Comparison of ENCODE assay signal across 23 mouse cellular contexts in genomic region chr6:147753828-147754227, GRCm38 (mm10).
"Had no signal": no experiment of that assay in that cellular context is flagged by ENCODE, and none has a peak within 500 bp of the region (broad histone marks: within the 10 kb centered on the region; RNA-seq: fewer than 3 reads in every experiment).

No protein-coding gene starts in this region.

- H3K9me3 ChIP-seq: heart, embryonic 10.5 days; heart, embryonic 12.5 days; hindbrain, embryonic 10.5 days; hindbrain, embryonic 12.5 days; intestine, embryonic 15.5 days; liver, embryonic 13.5 days; liver, embryonic 15.5 days had no signal

- H3K36me3 ChIP-seq: heart, embryonic 10.5 days; heart, embryonic 12.5 days; hindbrain, embryonic 10.5 days; hindbrain, embryonic 12.5 days; intestine, embryonic 15.5 days; liver, embryonic 13.5 days; liver, embryonic 15.5 days had no signal

- H3K27me3 ChIP-seq: heart, embryonic 12.5 days; hindbrain, embryonic 12.5 days; intestine, embryonic 15.5 days; liver, embryonic 13.5 days; liver, embryonic 15.5 days had no signal

- ATAC-seq: forebrain, embryonic 16.5 days; hindbrain, embryonic 16.5 days; inflammation-experienced regulatory T-cells, adult 6 months; intestine, embryonic 15.5 days; intestine, postnatal 0 days; liver, postnatal 0 days had no signal

- H3K9ac ChIP-seq: heart, embryonic 12.5 days; hindbrain, embryonic 12.5 days; hindbrain, embryonic 14.5 days; intestine, embryonic 15.5 days; liver, embryonic 13.5 days; liver, embryonic 15.5 days; liver, postnatal 0 days had no signal

- H3K4me3 ChIP-seq: gastrocnemius, adult 2 months; heart, embryonic 10.5 days; heart, embryonic 12.5 days; hindbrain, embryonic 10.5 days; hindbrain, embryonic 12.5 days; intestine, embryonic 15.5 days; layer of hippocampus, adult 2 months; left cerebral cortex, adult 2 months; liver, embryonic 13.5 days; liver, embryonic 15.5 days had no signal

- H3K4me1 ChIP-seq: hindbrain, embryonic 10.5 days; hindbrain, embryonic 12.5 days; intestine, embryonic 15.5 days; liver, embryonic 13.5 days; liver, embryonic 15.5 days had no signal

- DNase-seq: gastrocnemius, adult 2 months; gastrocnemius, postnatal 10 days; gastrocnemius, postnatal 25 days; heart, postnatal 10 days; heart, postnatal 4 days; kidney, postnatal 25 days; liver; liver, embryonic 13.5 days; liver, postnatal 0 days had no signal

- H3K27ac ChIP-seq: gastrocnemius, adult 2 months; heart, embryonic 10.5 days; hindbrain, embryonic 10.5 days; hindbrain, embryonic 12.5 days; hindbrain, embryonic 14.5 days; intestine, embryonic 15.5 days; layer of hippocampus, adult 2 months; left cerebral cortex, adult 2 months; liver, embryonic 13.5 days; liver, embryonic 15.5 days had no signal

- H3K4me2 ChIP-seq: heart, embryonic 12.5 days; hindbrain, embryonic 12.5 days; hindbrain, embryonic 14.5 days; intestine, embryonic 15.5 days; liver, embryonic 11.5 days; liver, embryonic 13.5 days; liver, embryonic 15.5 days had no signal
